Mouse (Mus musculus): ENCODE measurements at regions not wholly inside any gene's neighbourhood (a gene's known extent, or its start where the extent isn't known, plus 50 kb on each side); places are given as distances from the start of the nearest gene placed in this dataset.
A peak's percentile ranks its signal among the peaks of the same experiment; 100 is the strongest.

GRCm38 (mm10) chr15:62533233-62533632 is 1311.7 kb downstream of the Gsdmc2 start:
- H3K36me3 ChIP-seq (replicated peaks; ENCODE audit: control insufficient read depth, insufficient read depth, low read depth, low read length): no peaks in the 10 kb centered on the region
- DNase-seq (ENCODE audit: low spot score) (no peak), ATAC-seq (replicated peaks; ENCODE audit: insufficient number of reproducible peaks, low FRiP score, low TSS enrichment, low read depth) (no peak)
- no peak overlapping the region for H3K4me2 ChIP-seq (ENCODE audit: low read depth, low read length)
- WGBS: 90% methylated on average over 2 of the region's 2 CpGs
- no peak overlapping the region for H3K9ac ChIP-seq (replicated peaks; ENCODE audit: low read length)
- H3K4me1 ChIP-seq (ENCODE audit: control insufficient read depth, insufficient read depth, low read length): no peaks in the 10 kb centered on the region
- H3K27ac ChIP-seq (replicated peaks; ENCODE audit: low read depth, low read length): no peak overlapping the region
- no peaks in the 10 kb centered on the region for H3K27me3 ChIP-seq (ENCODE audit: control insufficient read depth, insufficient read depth, low read length)
- H3K4me3 ChIP-seq (ENCODE audit: low read depth, low read length): no peak overlapping the region
- no peaks in the 10 kb centered on the region for H3K9me3 ChIP-seq (replicated peaks; ENCODE audit: control insufficient read depth, low read length)

- no peaks in the 10 kb centered on the region for H3K27me3 ChIP-seq (ENCODE audit: control insufficient read depth, insufficient read depth, low read length)
- H3K9ac ChIP-seq (replicated peaks; ENCODE audit: low read length): no peak overlapping the region
- H3K36me3 ChIP-seq (replicated peaks; ENCODE audit: control insufficient read depth, insufficient read depth, low read depth, low read length): no peaks in the 10 kb centered on the region
- H3K27ac ChIP-seq (replicated peaks; ENCODE audit: low read depth, low read length): no peak overlapping the region
- no peak overlapping the region for H3K4me3 ChIP-seq (ENCODE audit: low read depth, low read length)
- no peak overlapping the region for H3K4me2 ChIP-seq (ENCODE audit: low read depth, low read length)
- H3K4me1 ChIP-seq (ENCODE audit: control insufficient read depth, insufficient read depth, low read length): no peaks in the 10 kb centered on the region
- DNase-seq (ENCODE audit: low spot score): no peak
- WGBS: 84% methylated on average over 3 of the region's 3 CpGs
- no peak for ATAC-seq (replicated peaks; ENCODE audit: insufficient number of reproducible peaks, low FRiP score, low TSS enrichment, low read depth)
- H3K9me3 ChIP-seq (replicated peaks; ENCODE audit: control insufficient read depth, low read length): no peaks in the 10 kb centered on the region
These were observed 1316.0 kb downstream of the Gsdmc2 start for GRCm38 (mm10) chr15:62528975-62529374.

- no peak for ATAC-seq (replicated peaks; ENCODE audit: insufficient number of reproducible peaks, low FRiP score, low TSS enrichment, low read depth)
- Histone ChIP-seq H3K36me3 (replicated peaks; ENCODE audit: control insufficient read depth, insufficient read depth, low read depth, low read length) (no peaks in the 10 kb centered on the region), H3K4me2 (ENCODE audit: low read depth, low read length) (no peak overlapping the region), H3K4me1 (ENCODE audit: control insufficient read depth, insufficient read depth, low read length) (no peaks in the 10 kb centered on the region), H3K4me3 (ENCODE audit: low read depth, low read length) (no peak overlapping the region), H3K9me3 (replicated peaks; ENCODE audit: control insufficient read depth, low read length) (no peaks in the 10 kb centered on the region), H3K27me3 (ENCODE audit: control insufficient read depth, insufficient read depth, low read length) (no peaks in the 10 kb centered on the region), H3K27ac (replicated peaks; ENCODE audit: low read depth, low read length) (no peak overlapping the region), H3K9ac (replicated peaks; ENCODE audit: low read length) (no peak overlapping the region)
- DNase-seq (ENCODE audit: low spot score): no peak
- WGBS: 56% methylated on average over 2 of the region's 2 CpGs
These were observed 1320.3 kb downstream of the Gsdmc2 start for GRCm38 (mm10) chr15:62524628-62525027.

- H3K9me3 ChIP-seq (replicated peaks; ENCODE audit: control insufficient read depth, low read length): no peaks in the 10 kb centered on the region
- H3K4me3 ChIP-seq (ENCODE audit: low read depth, low read length): no peak overlapping the region
- DNase-seq (ENCODE audit: low spot score) (no peak), ATAC-seq (replicated peaks; ENCODE audit: insufficient number of reproducible peaks, low FRiP score, low TSS enrichment, low read depth) (no peak)
- no peaks in the 10 kb centered on the region for H3K4me1 ChIP-seq (ENCODE audit: control insufficient read depth, insufficient read depth, low read length)
- no peak overlapping the region for H3K27ac ChIP-seq (replicated peaks; ENCODE audit: low read depth, low read length)
- H3K9ac ChIP-seq (replicated peaks; ENCODE audit: low read length): no peak overlapping the region
- no peak overlapping the region for H3K4me2 ChIP-seq (ENCODE audit: low read depth, low read length)
- no peaks in the 10 kb centered on the region for H3K36me3 ChIP-seq (replicated peaks; ENCODE audit: control insufficient read depth, insufficient read depth, low read depth, low read length)
- 67% methylated on average over 2 of the region's 2 CpGs for WGBS
- no peaks in the 10 kb centered on the region for H3K27me3 ChIP-seq (ENCODE audit: control insufficient read depth, insufficient read depth, low read length)
These were observed 1320.8 kb downstream of the Gsdmc2 start for GRCm38 (mm10) chr15:62524135-62524534.

- DNase-seq (ENCODE audit: low spot score) (no peak), ATAC-seq (replicated peaks; ENCODE audit: insufficient number of reproducible peaks, low FRiP score, low TSS enrichment, low read depth) (no peak)
- H3K9me3 ChIP-seq (replicated peaks; ENCODE audit: control insufficient read depth, low read length): no peaks in the 10 kb centered on the region
- H3K27me3 ChIP-seq (ENCODE audit: control insufficient read depth, insufficient read depth, low read length): no peaks in the 10 kb centered on the region
- no peak overlapping the region for H3K9ac ChIP-seq (replicated peaks; ENCODE audit: low read length)
- WGBS: 85% methylated on average over 1 of the region's 1 CpGs
- no peaks in the 10 kb centered on the region for H3K4me1 ChIP-seq (ENCODE audit: control insufficient read depth, insufficient read depth, low read length)
- no peaks in the 10 kb centered on the region for H3K36me3 ChIP-seq (replicated peaks; ENCODE audit: control insufficient read depth, insufficient read depth, low read depth, low read length)
- no peak overlapping the region for H3K4me3 ChIP-seq (ENCODE audit: low read depth, low read length)
- no peak overlapping the region for H3K27ac ChIP-seq (replicated peaks; ENCODE audit: low read depth, low read length)
- no peak overlapping the region for H3K4me2 ChIP-seq (ENCODE audit: low read depth, low read length)
These were observed 1331.5 kb downstream of the Gsdmc2 start for GRCm38 (mm10) chr15:62513462-62513861.

- no peak overlapping the region for H3K27ac ChIP-seq (replicated peaks; ENCODE audit: low read depth, low read length)
- 88% methylated on average over 2 of the region's 2 CpGs for WGBS
These were observed 1333.5 kb downstream of the Gsdmc2 start for GRCm38 (mm10) chr15:62511461-62511860.

GRCm38 (mm10) chr15:62503866-62504265 is 1341.1 kb downstream of the Gsdmc2 start:
- H3K27me3 ChIP-seq (ENCODE audit: control insufficient read depth, insufficient read depth, low read length): no peaks in the 10 kb centered on the region
- no peak overlapping the region for H3K27ac ChIP-seq (replicated peaks; ENCODE audit: low read depth, low read length)
- no peak overlapping the region for H3K4me3 ChIP-seq (ENCODE audit: low read depth, low read length)
- no peak for ATAC-seq (replicated peaks; ENCODE audit: insufficient number of reproducible peaks, low FRiP score, low TSS enrichment, low read depth)
- 77% methylated on average over 3 of the region's 3 CpGs for WGBS
- H3K4me1 ChIP-seq (ENCODE audit: control insufficient read depth, insufficient read depth, low read length): no peaks in the 10 kb centered on the region
- no peaks in the 10 kb centered on the region for H3K9me3 ChIP-seq (replicated peaks; ENCODE audit: control insufficient read depth, low read length)
- no peak overlapping the region for H3K9ac ChIP-seq (replicated peaks; ENCODE audit: low read length)
- DNase-seq (ENCODE audit: low spot score): no peak
- no peaks in the 10 kb centered on the region for H3K36me3 ChIP-seq (replicated peaks; ENCODE audit: control insufficient read depth, insufficient read depth, low read depth, low read length)
- H3K4me2 ChIP-seq (ENCODE audit: low read depth, low read length): no peak overlapping the region

More at GRCm38 (mm10) chr15:62511461-62511860, 1333.5 kb downstream of the Gsdmc2 start:
- Histone ChIP-seq H3K9ac (replicated peaks; ENCODE audit: low read length) (no peak overlapping the region), H3K4me1 (ENCODE audit: control insufficient read depth, insufficient read depth, low read length) (no peaks in the 10 kb centered on the region), H3K4me2 (ENCODE audit: low read depth, low read length) (no peak overlapping the region), H3K4me3 (ENCODE audit: low read depth, low read length) (no peak overlapping the region), H3K36me3 (replicated peaks; ENCODE audit: control insufficient read depth, insufficient read depth, low read depth, low read length) (no peaks in the 10 kb centered on the region), H3K27me3 (ENCODE audit: control insufficient read depth, insufficient read depth, low read length) (no peaks in the 10 kb centered on the region), H3K9me3 (replicated peaks; ENCODE audit: control insufficient read depth, low read length) (no peaks in the 10 kb centered on the region)
- ATAC-seq (replicated peaks; ENCODE audit: insufficient number of reproducible peaks, low FRiP score, low TSS enrichment, low read depth) (no peak), DNase-seq (ENCODE audit: low spot score) (no peak)

GRCm38 (mm10) chr15:62500966-62501365 is 1344.0 kb downstream of the Gsdmc2 start:
- H3K4me3 ChIP-seq (ENCODE audit: low read depth, low read length): no peak overlapping the region
- no peaks in the 10 kb centered on the region for H3K27me3 ChIP-seq (ENCODE audit: control insufficient read depth, insufficient read depth, low read length)
- H3K36me3 ChIP-seq (replicated peaks; ENCODE audit: control insufficient read depth, insufficient read depth, low read depth, low read length): no peaks in the 10 kb centered on the region
- H3K9ac ChIP-seq (replicated peaks; ENCODE audit: low read length): no peak overlapping the region
- H3K9me3 ChIP-seq (replicated peaks; ENCODE audit: control insufficient read depth, low read length): no peaks in the 10 kb centered on the region
- ATAC-seq (replicated peaks; ENCODE audit: insufficient number of reproducible peaks, low FRiP score, low TSS enrichment, low read depth): no peak
- H3K4me2 ChIP-seq (ENCODE audit: low read depth, low read length): no peak overlapping the region
- H3K4me1 ChIP-seq (ENCODE audit: control insufficient read depth, insufficient read depth, low read length): no peaks in the 10 kb centered on the region
- peak; percentile 7 for DNase-seq (ENCODE audit: low spot score)
- 72% methylated on average over 4 of the region's 4 CpGs for WGBS
- H3K27ac ChIP-seq (replicated peaks; ENCODE audit: low read depth, low read length): no peak overlapping the region

All from embryonic facial prominence, embryonic 11.5 days (tissue).